Mouse (Mus musculus): ENCODE data around the gene Lrrc36. TPM values are rescaled to one million over a fixed set of nuclear protein-coding genes. Genes with fewer than 3 reads are reported as not detected.
A peak's percentile ranks its signal among the peaks of the same experiment; 100 is the strongest.

Lrrc36 gene
- polyA plus RNA-seq, 1 experiment from 2014 or later, result 0.44 TPM

- no peaks in the 10 kb centered on the region; the same call in 1 of the 2 replicates for H3K36me3 ChIP-seq (ENCODE audit: control insufficient read depth, insufficient read depth, low read length)
Observed at GRCm38 (mm10) chr8:105472983-105473382, 59.6 kb downstream of the Lrrc36 start.

GRCm38 (mm10) chr8:105473816-105474606 is 60.6 kb downstream of the Lrrc36 start:
- Histone ChIP-seq H3K27ac (ENCODE audit: low read depth, low read length) (peak overlapping the region; percentile 6; the same call in 1 of the 2 replicates), H3K4me2 (ENCODE audit: low read length) (peak overlapping the region; percentile 8; the same call in 1 of the 2 replicates), H3K36me3 (ENCODE audit: control insufficient read depth, insufficient read depth, low read length) (no peaks in the 10 kb centered on the region), H3K27me3 (replicated peaks; ENCODE audit: control insufficient read depth, insufficient read depth, low read length) (no peaks in the 10 kb centered on the region; the same call in 1 of the 2 replicates), H3K9me3 (ENCODE audit: control insufficient read depth, low read length) (no peaks in the 10 kb centered on the region), H3K4me3 (ENCODE audit: low read length) (no peak overlapping the region), H3K9ac (ENCODE audit: low read depth, low read length) (no peak overlapping the region; the same call in 1 of the 2 replicates), H3K4me1 (ENCODE audit: control insufficient read depth, insufficient read depth, low read depth, low read length) (peaks cover 39% of the 10 kb centered on the region)
- ATAC-seq, result no peak
- 25% methylated on average over 17 of the region's 17 CpGs for WGBS

More at GRCm38 (mm10) chr8:105472983-105473382, 59.6 kb downstream of the Lrrc36 start:
- WGBS, result 59% methylated on average over 9 of the region's 9 CpGs
- Histone ChIP-seq H3K27me3 (replicated peaks; ENCODE audit: control insufficient read depth, insufficient read depth, low read length) (no peaks in the 10 kb centered on the region; the same call in 1 of the 2 replicates), H3K4me3 (ENCODE audit: low read length) (no peak overlapping the region), H3K4me2 (ENCODE audit: low read length) (no peak overlapping the region), H3K4me1 (ENCODE audit: control insufficient read depth, insufficient read depth, low read depth, low read length) (peaks cover 42% of the 10 kb centered on the region), H3K9me3 (ENCODE audit: control insufficient read depth, low read length) (no peaks in the 10 kb centered on the region), H3K9ac (ENCODE audit: low read depth, low read length) (no peak overlapping the region), H3K27ac (ENCODE audit: low read depth, low read length) (no peak overlapping the region)
- no peak for ATAC-seq

GRCm38 (mm10) chr8:105474680-105475079 is 61.3 kb downstream of the Lrrc36 start:
- Histone ChIP-seq H3K4me3 (ENCODE audit: low read length) (no peak overlapping the region), H3K9ac (ENCODE audit: low read depth, low read length) (no peak overlapping the region; the same call in 1 of the 2 replicates), H3K4me1 (ENCODE audit: control insufficient read depth, insufficient read depth, low read depth, low read length) (peaks cover 33% of the 10 kb centered on the region), H3K9me3 (ENCODE audit: control insufficient read depth, low read length) (no peaks in the 10 kb centered on the region), H3K36me3 (ENCODE audit: control insufficient read depth, insufficient read depth, low read length) (no peaks in the 10 kb centered on the region), H3K27ac (ENCODE audit: low read depth, low read length) (no peak overlapping the region), H3K4me2 (ENCODE audit: low read length) (no peak overlapping the region), H3K27me3 (replicated peaks; ENCODE audit: control insufficient read depth, insufficient read depth, low read length) (no peaks in the 10 kb centered on the region; the same call in 1 of the 2 replicates)
- 24% methylated on average over 5 of the region's 5 CpGs for WGBS
- no peak for ATAC-seq

GRCm38 (mm10) chr8:105475254-105475653 is 61.9 kb downstream of the Lrrc36 start:
- Histone ChIP-seq H3K4me1 (ENCODE audit: control insufficient read depth, insufficient read depth, low read depth, low read length) (peaks cover 29% of the 10 kb centered on the region), H3K4me3 (ENCODE audit: low read length) (no peak overlapping the region), H3K36me3 (ENCODE audit: control insufficient read depth, insufficient read depth, low read length) (no peaks in the 10 kb centered on the region), H3K27me3 (replicated peaks; ENCODE audit: control insufficient read depth, insufficient read depth, low read length) (no peaks in the 10 kb centered on the region; the same call in 1 of the 2 replicates), H3K9me3 (ENCODE audit: control insufficient read depth, low read length) (no peaks in the 10 kb centered on the region), H3K9ac (ENCODE audit: low read depth, low read length) (no peak overlapping the region), H3K4me2 (ENCODE audit: low read length) (no peak overlapping the region), H3K27ac (ENCODE audit: low read depth, low read length) (no peak overlapping the region)
- ATAC-seq, result no peak
- WGBS, result 41% methylated on average over 4 of the region's 4 CpGs

- no peak overlapping the region for H3K9ac ChIP-seq (ENCODE audit: low read depth, low read length)
- no peaks in the 10 kb centered on the region; the same call in 1 of the 2 replicates for H3K27me3 ChIP-seq (replicated peaks; ENCODE audit: control insufficient read depth, insufficient read depth, low read length)
- H3K4me2 ChIP-seq (ENCODE audit: low read length), result no peak overlapping the region
- no peak overlapping the region for H3K27ac ChIP-seq (ENCODE audit: low read depth, low read length)
- WGBS, result 88% methylated on average over 8 of the region's 8 CpGs
- no peaks in the 10 kb centered on the region for H3K9me3 ChIP-seq (ENCODE audit: control insufficient read depth, low read length)
- no peak for ATAC-seq
- H3K4me1 ChIP-seq (ENCODE audit: control insufficient read depth, insufficient read depth, low read depth, low read length), result peaks cover 26% of the 10 kb centered on the region
- no peaks in the 10 kb centered on the region for H3K36me3 ChIP-seq (ENCODE audit: control insufficient read depth, insufficient read depth, low read length)
- no peak overlapping the region for H3K4me3 ChIP-seq (ENCODE audit: low read length)
Observed at GRCm38 (mm10) chr8:105475742-105476141, 62.4 kb downstream of the Lrrc36 start.

- H3K4me1 ChIP-seq (ENCODE audit: control insufficient read depth, insufficient read depth, low read depth, low read length), result peaks cover 22% of the 10 kb centered on the region
- H3K4me2 ChIP-seq (ENCODE audit: low read length), result no peak overlapping the region
- H3K4me3 ChIP-seq (ENCODE audit: low read length), result no peak overlapping the region
- WGBS, result 92% methylated on average over 7 of the region's 7 CpGs
- ATAC-seq, result no peak
- no peaks in the 10 kb centered on the region for H3K36me3 ChIP-seq (ENCODE audit: control insufficient read depth, insufficient read depth, low read length)
- no peaks in the 10 kb centered on the region; the same call in 1 of the 2 replicates for H3K27me3 ChIP-seq (replicated peaks; ENCODE audit: control insufficient read depth, insufficient read depth, low read length)
- H3K27ac ChIP-seq (ENCODE audit: low read depth, low read length), result no peak overlapping the region
- H3K9ac ChIP-seq (ENCODE audit: low read depth, low read length), result no peak overlapping the region
- no peaks in the 10 kb centered on the region for H3K9me3 ChIP-seq (ENCODE audit: control insufficient read depth, low read length)
Observed at GRCm38 (mm10) chr8:105476161-105476560, 62.8 kb downstream of the Lrrc36 start.

- Histone ChIP-seq H3K9me3 (ENCODE audit: control insufficient read depth, low read length) (no peaks in the 10 kb centered on the region), H3K4me2 (ENCODE audit: low read length) (no peak overlapping the region), H3K4me1 (ENCODE audit: control insufficient read depth, insufficient read depth, low read depth, low read length) (peaks cover 18% of the 10 kb centered on the region), H3K4me3 (ENCODE audit: low read length) (no peak overlapping the region), H3K9ac (ENCODE audit: low read depth, low read length) (no peak overlapping the region), H3K27ac (ENCODE audit: low read depth, low read length) (no peak overlapping the region), H3K27me3 (replicated peaks; ENCODE audit: control insufficient read depth, insufficient read depth, low read length) (no peaks in the 10 kb centered on the region; the same call in 1 of the 2 replicates), H3K36me3 (ENCODE audit: control insufficient read depth, insufficient read depth, low read length) (no peaks in the 10 kb centered on the region)
- ATAC-seq, result no peak
- WGBS, result 45% methylated on average over 25 of the region's 25 CpGs
Observed at GRCm38 (mm10) chr8:105476628-105477413, 63.5 kb downstream of the Lrrc36 start.

GRCm38 (mm10) chr8:105477792-105478191 is 64.4 kb downstream of the Lrrc36 start:
- no peak overlapping the region for H3K27ac ChIP-seq (ENCODE audit: low read depth, low read length)
- no peak for ATAC-seq
- H3K36me3 ChIP-seq (ENCODE audit: control insufficient read depth, insufficient read depth, low read length), result no peaks in the 10 kb centered on the region
- 90% methylated on average over 3 of the region's 3 CpGs for WGBS
- H3K9me3 ChIP-seq (ENCODE audit: control insufficient read depth, low read length), result no peaks in the 10 kb centered on the region
- no peaks in the 10 kb centered on the region; the same call in 1 of the 2 replicates for H3K27me3 ChIP-seq (replicated peaks; ENCODE audit: control insufficient read depth, insufficient read depth, low read length)
- peaks cover 15% of the 10 kb centered on the region for H3K4me1 ChIP-seq (ENCODE audit: control insufficient read depth, insufficient read depth, low read depth, low read length)
- no peak overlapping the region for H3K4me2 ChIP-seq (ENCODE audit: low read length)
- no peak overlapping the region for H3K4me3 ChIP-seq (ENCODE audit: low read length)
- no peak overlapping the region for H3K9ac ChIP-seq (ENCODE audit: low read depth, low read length)

GRCm38 (mm10) chr8:105481013-105481412 is 67.6 kb downstream of the Lrrc36 start:
- 39% methylated on average over 2 of the region's 2 CpGs for WGBS
- no peaks in the 10 kb centered on the region for H3K27me3 ChIP-seq (replicated peaks; ENCODE audit: control insufficient read depth, insufficient read depth, low read length)
- no peak for ATAC-seq
- no peak overlapping the region for H3K27ac ChIP-seq (ENCODE audit: low read depth, low read length)
- H3K4me2 ChIP-seq (ENCODE audit: low read length), result no peak overlapping the region
- H3K36me3 ChIP-seq (ENCODE audit: control insufficient read depth, insufficient read depth, low read length), result no peaks in the 10 kb centered on the region
- no peak overlapping the region for H3K9ac ChIP-seq (ENCODE audit: low read depth, low read length)
- H3K9me3 ChIP-seq (ENCODE audit: control insufficient read depth, low read length), result no peaks in the 10 kb centered on the region
- H3K4me1 ChIP-seq (ENCODE audit: control insufficient read depth, insufficient read depth, low read depth, low read length), result no peaks in the 10 kb centered on the region; the same call in 1 of the 2 replicates
- H3K4me3 ChIP-seq (ENCODE audit: low read length), result no peak overlapping the region

Measured in hindbrain, embryonic 16.5 days (tissue).